Mouse (Mus musculus) urinary bladder, adult 18-20 months (tissue): ENCODE results near the gene Fam107b.

ENCODE experiments used
- DNase-seq, 2 experiments: peaks; one replicate each; pipeline ENCODE4 v3.0.0; 2022; ENCODE audit warnings: low spot score in 2 of 2, mixed read lengths in 2 of 2

Fam107b gene

DNA sequence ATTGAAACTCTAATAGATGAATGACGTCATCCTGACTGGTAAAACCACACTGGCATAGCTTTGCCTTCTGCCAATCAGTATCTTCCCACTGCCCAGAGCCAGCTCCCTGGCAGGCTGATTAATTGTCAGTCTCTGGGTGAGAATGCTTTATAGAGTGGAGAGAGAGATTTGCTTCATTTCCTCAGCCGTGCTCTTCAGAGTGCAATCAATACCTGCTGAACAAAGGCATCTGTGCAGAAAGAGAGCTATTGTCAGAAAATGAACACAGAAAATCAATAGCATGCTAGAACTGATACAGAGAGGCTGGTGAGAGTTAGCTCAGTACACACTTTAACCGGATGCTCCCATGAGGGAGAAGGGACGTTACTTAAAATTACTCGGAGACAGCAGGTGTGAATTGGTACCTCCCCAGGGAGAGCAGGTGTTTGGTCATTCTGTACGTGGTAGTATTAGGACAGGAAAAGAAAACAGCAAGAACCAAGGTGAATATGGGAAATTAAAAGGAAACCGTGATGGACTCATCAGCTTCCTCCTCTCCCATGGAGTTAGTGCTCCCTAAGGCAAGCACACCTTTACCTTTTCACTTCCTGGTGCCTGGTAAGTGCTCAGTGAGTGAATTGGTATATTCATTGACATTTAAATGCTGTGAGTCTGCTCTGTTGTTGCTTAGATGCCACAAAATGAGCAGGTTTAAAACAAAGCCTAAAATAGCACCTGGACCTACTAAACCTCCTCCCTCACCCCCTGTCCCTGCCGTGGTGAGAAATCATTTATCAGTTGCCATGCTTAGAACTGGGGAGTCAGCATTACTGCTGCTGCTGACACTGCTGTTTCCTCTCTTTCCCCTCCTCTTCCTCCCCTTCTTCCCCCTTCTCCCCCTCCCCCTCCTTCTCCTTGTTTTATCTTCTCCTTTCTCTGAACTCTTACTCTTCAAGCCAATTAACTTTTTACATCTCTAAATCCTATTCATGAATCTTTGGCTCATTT lies 38.9 kb downstream of the Fam107b start:
- DNase-seq: no peak

DNA sequence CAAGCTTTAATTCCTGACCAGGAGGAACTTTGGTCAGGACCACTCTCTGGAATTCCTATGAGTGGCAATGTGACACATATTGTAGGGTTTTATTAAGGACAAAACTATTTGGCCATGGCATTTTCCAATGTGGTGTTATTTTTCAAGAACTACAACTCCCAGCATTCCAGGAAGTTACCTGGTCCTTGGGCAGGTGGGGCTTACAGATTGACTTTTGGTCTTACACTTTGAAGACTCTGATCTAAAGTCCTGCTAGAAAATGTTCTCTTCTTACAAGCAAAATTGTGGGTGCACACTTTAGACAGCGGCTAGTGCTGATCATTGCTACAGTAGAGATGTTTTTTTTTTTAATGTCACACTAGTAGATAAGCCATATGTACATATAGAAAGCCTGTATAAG lies 48.2 kb downstream of the Fam107b start:
- no peak for DNase-seq

DNA sequence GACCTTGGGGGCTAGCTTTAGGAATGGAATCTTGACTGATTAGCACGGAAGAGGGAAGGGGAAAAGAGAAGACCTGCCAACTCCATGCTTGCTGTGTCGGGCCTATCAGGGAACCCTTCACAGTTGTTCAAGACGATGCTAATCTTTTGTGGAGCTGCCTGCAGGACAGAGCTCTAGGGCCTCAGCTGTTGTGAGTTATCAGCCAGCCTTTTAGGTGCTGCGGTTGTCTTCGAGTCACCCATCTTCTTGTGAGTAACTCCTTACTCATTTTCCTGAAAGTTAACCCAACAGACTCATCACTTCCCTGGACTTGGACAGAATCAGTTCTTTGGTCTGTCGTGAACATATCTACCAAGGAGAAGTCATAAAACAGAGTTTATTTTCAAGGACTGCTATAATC lies 51.3 kb downstream of the Fam107b start:
- no peak for DNase-seq

DNA sequence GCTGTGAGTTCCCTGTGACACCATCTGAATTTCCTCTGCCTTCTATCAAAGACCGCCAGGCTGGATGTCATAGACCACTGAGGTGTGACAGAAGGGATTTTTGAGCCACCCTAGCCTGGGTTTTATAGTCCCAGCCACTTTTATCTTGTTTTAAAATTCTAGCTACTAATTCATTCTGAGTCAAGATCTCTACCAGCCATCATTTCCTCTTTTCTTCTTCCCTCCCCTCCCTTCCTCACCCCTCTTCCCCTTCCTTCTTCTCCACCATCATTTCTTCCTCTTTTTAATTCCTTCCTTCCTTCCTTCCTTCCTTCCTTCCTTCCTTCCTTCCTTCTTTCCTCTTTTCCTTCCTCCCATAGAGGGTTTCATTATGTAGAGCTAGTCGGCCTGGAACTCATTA lies 51.9 kb downstream of the Fam107b start:
- DNase-seq: no peak

DNA sequence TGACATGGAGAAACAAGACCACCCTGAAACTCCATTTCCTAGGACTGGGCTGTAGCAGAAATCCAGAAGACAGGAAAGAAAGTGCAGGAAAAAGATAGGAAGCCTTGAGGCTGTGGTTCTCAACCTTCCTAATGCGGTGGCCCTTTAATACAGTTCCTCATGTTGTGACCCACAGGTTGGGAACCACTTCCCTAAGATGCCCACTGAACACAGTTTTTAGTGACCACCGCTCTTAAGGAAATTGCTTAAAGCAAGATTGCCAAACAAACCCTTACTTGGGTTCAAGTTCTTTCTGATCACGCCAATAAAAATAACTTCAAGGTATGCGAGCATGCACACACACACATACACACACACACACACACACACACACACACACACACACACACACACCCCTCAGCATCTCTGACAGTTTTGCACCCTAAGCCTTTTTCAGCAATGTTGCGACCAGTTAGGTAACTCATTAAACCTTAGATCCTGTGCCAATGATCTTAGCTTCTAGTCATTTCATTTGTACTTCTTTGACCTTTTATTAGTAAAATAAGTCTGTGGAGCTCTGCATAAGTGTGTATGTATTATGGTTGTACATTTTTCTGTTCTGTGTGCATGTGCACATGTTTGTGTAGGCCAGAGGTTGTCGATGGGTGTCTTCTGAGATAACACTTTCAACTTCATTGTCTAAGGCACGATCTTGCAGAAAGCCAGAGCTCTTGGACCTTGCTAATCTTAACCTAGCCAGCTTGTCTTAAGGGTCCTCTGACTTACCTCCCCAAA lies 53.1 kb downstream of the Fam107b start:
- DNase-seq: no peak

DNA sequence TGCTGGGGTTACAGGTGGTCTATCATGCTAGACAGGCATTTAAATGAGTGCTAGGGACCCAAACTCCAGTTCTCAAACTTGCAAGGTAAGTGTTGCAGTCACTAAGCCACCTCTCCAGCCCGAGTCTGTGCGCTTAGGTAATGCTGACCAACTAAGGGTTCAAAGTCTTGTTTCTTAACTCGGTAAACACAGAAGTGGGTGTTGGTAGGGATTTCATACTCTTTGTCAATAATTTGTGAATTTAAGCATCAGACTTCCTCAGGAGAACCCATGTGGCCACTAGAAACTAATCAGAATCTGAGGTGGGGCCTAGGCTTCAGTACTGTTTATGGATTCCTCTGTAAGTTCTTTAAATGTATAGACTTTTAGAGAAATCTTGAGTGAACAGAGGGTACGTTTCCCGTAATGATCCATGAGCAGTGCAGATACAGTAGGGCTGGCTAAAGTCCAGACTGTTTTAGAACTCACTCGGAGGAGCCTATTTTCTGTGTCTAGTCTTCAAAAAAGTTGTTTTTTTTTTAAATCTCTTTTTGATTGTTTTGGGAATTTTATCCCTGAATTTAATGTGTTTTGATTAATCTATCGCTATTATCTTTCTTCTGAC lies 53.8 kb downstream of the Fam107b start:
- no peak for DNase-seq

DNA sequence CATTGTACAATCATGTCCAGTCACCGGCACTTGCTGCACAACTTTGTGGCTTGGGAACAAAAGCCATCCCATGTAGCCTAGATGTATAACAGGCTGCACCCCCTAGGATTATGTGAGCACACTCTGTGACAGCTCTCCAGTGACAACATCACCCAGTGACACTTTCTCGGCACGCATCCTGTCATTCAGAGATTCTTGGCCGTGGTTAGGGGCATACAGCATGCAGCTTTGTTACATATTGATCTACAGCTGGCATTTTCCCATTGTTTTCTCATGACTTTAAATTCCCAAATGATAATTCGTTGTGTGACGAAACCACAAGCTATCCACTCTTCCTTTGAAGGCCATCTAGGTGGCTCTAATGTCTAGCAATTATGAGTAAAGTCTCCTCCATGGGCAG lies 58.8 kb downstream of the Fam107b start:
- no peak for DNase-seq

DNA sequence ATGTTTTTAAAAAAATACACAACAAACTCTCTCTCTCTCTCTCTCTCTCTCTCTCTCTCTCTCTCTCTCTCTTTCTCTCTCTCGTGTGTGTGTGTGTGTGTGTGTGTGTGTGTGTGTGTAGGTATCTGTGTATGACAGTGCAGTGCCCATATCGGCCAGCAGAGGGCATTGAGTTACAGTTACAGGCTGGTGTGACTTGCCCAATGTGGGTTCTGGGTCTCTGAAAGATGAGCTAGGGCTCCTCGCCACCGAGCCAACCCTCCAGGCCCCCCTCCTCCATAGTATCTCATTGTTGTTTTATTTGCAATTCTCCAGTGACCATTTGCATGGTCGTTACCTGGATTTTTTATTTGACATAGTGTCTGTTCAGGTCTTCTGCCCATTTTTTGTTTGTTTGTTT lies 59.5 kb downstream of the Fam107b start:
- DNase-seq: no peak

DNA sequence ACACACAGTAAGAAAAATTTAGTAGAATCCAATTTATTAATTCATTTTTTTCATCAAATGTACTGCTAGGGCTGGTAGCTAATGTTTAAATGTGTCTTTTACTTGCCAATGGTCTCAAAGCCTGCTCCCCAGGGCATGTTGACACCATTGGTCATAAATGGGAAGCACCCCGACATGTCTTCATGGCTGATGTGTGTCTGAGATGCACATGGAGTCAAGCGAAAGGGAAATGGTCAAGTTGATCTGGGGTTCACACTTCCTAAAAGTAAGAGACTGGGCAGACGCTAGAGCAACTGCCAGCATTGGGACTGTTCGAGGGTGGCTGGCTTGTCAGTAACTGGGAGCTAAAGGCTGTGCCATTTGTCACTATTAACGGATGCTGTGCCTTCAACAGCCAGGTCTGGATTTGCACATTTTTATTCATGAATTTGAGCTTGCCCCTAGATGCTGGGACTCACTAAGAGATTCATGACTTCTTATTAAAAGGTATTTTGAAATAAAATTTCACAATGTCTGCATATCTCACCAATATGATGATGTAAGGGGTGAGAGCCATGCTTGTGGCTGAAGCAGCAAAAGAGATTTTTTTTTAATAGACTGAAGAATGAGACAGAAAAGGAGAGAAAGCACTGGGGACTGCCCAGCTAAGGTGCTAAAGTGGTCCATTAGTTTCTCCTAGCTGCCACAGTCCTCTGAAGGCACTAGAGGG lies 60.6 kb downstream of the Fam107b start:
- DNase-seq: no peak

DNA sequence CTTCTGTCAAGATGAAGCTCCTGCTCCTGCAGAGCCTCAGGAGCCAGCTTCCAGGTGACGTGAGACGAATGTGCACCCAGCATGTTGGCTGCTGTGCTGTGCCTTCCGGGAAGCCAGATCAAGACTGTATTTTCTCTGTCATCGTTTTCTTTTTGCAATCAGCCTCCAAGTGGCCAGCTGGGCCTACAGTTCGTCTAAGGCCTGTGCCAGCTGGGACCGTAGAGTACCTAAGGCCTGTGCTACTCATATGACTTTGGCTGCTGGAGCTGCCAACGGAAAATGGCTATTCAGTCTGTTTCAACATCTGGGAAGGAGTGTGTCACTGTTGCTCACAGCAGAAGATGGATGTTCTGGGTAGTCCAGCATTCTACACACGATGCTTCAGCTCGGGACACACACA lies 62.8 kb downstream of the Fam107b start:
- no peak for DNase-seq

DNA sequence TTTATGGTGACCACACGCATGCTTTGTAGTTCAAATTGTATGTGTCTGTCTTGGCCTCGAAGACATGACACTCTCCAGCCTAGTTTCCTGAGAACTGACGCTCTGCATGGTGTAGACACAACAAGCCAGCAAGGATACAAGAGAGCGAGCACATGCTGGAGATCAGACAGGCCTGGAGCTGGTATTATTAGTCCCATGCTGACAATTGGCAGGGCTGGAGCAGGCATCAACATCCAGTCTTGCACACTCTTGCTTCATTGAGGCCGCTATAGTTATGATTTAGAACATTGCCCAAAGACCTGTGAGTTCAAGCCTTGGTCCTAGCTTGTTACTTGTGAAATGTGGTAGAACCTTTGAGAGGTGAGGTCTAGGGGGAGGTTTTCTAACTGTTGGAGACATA lies 66.5 kb downstream of the Fam107b start:
- DNase-seq: no peak

DNA sequence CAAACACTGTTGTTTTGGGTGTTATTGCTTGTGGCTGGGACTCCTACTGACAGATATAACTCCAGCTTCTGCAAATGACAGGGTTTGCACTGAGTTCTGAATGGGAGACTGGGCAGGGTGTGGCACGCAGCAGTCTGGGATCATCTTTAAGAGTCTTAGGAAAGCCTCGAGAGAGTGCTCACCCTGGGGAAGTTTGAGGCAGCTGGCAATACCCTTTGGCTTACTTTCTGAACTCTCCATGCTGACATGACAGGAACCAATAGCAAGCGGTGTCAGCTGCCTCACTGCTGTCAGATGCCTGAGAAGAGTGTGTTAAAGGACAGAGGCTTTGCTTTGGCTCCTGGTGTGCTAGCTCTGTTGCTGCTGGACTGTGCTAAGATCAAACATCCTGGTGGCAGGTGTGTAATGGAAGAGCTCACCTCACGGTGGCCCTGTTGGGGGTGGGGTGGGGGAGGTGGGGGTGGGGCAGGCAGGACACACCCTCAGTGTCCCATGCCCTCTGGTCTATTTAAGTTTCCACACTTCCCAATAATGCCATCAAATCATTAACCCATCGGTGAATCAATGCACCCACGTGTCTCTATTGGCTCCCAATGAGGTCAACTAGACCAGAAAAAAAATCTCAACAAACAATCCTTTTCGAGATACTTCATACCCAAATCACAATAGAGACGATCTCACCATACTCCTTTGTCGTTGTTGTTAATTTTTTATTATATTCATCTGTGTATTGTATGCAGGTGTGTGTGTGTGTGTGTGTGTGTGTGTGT lies 70.9 kb downstream of the Fam107b start:
- DNase-seq: no peak

DNA sequence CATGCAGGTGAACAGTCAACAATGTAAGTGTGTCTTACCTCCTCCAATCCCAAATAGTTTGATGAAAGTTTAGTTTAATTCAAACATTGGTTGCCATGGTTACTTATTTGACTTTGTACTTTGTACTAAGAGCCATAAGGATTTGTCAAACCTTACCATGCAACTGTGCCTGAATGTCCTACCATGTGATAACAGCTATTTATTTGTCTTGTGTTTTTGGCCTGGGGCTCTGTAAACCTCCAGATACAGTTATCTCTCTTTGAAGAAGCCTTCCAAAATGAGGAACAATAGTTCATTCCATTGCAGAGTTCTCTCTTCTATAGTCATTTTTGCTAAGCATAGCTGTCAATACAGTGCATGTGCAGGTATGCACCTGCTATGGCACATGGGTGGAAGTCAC lies 72.7 kb downstream of the Fam107b start:
- no peak for DNase-seq

DNA sequence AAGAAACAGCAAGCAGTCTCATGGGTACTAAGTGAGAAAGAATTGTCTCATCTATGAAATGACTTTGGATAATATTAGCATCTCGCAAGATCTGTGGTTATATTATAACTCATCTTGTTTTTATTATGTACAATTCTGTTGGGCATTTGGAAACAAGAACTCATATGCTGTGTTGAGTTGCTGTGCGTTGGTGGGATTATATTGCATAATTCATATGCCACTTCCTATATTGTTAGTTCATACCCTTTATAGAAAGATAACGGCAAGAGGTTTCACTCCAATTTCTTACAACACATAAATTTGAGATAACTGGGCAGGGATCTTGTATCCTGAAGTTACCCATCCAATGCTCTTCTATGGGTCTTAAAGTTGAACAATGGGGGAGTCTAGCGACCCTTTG lies 75.5 kb downstream of the Fam107b start:
- no peak for DNase-seq

DNA sequence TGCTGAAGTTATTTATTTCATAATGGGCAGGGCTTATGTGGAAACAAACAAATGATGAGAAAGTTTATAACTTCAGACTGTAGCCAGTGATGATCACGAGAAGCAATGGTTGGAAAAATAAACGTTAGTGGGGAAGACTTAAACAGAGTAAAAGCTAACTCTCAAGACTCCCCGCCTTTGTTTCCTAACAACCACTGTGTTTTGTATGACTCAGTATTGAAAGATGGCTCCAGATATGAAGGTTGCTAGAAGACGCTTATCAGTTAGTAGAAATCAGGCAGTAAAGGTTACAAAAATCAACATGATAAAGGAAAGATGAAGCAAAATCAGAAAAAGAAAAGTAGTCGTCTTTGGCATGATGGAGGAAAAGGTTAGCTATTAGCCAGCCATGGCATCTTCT lies 78.9 kb downstream of the Fam107b start:
- DNase-seq: no peak

DNA sequence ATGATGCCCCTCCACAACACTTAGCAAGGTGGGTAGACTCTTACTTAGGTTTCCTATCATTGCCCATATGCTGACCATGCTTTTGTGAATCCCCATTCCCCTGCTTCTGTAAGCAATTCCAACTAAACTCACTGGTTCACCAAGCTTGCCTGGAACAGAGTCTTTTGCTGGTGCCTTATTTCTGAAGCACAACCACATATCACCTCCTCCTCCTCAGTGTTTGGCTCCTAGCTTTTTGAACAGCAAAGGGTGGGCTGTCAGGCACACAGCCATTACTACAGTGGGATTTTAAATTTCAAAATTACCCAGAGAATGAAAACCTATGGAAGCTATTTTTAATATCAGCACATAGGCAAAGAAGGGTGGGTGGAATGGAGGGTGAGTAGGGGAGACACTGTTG lies 84.3 kb downstream of the Fam107b start:
- DNase-seq: no peak

DNA sequence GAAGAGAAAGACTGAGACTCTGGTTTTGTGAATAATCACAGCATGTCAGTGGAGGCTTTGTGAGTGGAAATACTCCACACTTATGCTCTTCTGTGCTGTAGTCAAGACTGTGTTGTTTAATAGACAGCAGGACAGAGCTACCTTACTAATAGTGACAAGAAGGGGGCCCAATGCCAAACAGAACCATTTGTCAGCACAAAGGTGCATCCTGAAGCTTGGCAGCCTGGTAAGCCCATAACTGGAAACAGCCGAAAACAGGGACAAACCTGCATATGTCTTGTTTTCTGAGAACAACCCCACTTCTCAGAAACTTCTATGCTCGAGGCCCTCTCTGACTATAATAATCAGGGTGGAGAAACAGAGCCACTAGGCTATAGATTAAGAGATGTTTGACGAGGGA lies 85.8 kb downstream of the Fam107b start:
- DNase-seq: no peak

DNA sequence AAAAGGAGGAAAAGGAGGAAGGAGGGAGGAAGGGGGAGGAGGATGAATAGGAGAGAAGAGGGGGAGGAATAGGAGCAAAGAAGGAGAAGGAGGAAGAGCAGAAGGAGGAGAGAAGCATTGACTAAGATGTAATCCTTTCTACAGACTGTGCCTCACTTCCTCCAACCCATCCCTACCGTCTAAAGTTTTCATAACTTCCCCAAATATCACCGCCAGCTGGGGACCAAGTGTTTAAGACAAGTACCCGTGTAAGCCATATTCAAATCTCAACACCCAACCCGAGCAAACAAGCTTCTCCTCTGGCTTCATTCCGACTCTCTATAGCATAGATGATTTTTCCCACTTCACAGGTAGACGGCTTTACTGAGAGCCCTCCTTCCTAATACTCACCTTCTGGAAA lies 86.5 kb downstream of the Fam107b start:
- DNase-seq: no peak

DNA sequence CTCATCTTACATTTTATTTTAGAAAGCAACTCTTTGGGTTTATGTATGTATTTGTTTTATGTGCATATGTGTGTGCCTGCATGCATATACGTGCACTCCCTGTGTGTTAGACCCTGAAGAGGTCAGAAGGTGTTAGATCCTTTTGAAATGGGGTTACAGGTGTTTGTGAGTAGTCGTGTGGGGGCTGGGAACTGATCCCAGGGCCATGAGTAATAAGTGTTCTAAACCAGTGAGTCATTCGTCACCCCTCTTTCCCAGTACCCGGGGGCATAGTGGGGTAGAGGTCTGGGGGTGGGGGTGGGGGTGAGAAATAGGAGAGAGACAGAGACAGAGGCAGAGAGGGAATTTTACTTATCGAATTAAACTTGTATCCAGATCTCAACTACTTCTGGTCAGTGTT lies 87.1 kb downstream of the Fam107b start:
- no peak for DNase-seq

DNA sequence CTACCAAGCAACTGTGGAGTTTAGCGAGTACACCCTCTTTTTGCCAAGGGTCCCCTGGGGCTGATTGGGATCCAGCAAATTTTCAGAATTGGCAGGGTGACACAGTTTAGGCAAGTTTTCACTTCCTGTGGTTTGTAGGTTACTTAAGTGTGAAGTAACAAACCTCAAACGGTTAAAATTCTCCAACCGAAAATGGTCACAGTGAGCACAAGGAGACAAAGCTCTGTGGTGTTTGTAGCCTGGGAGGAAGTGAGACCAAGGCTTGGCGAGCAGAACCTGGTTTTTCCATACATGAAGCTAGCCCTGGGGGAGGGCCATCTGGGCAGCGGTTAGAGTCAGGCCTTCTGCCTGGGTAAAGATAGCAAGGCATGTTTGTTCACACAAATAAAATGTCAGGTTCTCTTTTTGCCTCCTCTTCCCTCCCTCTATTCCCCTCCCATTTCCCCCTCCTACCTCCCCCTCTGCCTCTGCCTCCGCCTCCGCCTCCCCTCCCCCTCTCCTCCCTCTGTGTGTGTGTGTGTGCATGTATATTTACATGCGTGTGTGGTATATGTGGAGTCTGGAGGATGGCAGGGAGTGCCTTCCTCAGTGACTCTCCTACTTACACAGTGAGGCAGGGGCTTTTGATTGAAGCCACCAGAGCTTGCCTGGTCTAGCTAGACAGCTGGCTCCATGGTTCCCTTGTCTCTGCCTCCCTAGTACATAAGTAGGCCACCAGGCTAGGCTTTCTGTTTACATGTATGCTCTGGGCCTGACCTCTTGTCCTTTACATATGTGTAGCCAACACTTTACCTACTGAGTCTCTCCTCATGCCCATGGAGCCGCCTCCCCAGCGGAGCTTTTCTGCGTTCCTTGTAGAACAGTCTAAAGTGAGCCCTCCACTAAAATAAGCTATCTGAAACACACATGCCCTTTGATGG lies 87.8 kb downstream of the Fam107b start:
- DNase-seq: no peak
